Mouse (Mus musculus) E14TG2a.4 (cell line): ENCODE data around the gene Mcur1.

Source experiments
- CTCF ChIP-seq: conservative IDR thresholded peaks from 2 replicates; pipeline ENCODE4 v1.5.1; 2014; ENCODE audit warnings: low read length
- POU5F1 ChIP-seq: IDR thresholded peaks from 2 replicates; pipeline ENCODE4 v1.6.1; 2014; ENCODE audit warnings: low read length, borderline replicate concordance

DNA sequence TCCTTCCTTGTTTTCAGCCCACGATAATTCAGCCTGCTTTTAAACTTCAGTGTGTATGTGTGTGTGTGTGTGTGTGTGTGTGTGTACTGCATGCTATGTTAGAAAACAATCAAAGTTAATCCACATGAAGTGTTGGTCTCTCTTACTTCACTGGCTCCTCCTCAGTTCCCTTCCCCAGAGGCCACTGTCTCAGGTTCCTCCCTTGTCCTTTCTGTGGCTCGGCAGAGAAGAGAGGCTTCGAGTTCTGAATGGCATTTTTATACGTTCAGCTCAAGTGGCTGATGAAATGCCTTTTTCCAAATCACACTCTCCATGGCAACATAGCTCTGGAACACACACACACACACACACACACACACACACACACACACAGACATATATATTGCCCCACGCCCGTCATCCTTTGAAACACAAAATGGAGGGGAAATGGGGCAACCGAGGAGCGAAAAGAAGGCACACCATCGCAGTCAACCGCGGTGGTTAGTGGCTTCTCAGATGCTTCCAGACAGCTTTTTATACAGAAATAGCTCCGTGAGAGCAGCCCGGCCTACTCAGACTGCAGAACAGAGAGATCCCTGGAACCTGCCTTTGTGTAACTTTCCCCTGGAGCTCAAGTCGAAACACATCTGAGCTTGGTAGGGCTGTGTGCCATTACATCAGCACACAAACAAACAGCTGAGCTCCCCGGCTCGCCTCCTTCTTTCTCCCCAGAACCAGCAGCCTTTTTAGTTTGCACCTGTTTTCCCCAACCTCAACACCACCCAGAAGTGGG, 34.4 kb downstream of the Mcur1 start:
- TF ChIP-seq CTCF, result no peak
- TF ChIP-seq POU5F1, result no peak
